Mouse (Mus musculus): ENCODE results near the gene Rhbdd3.

Rhbdd3 gene

GRCm38 (mm10) chr11:5129035-5129480 is 30.3 kb downstream of the Rhbdd3 start:
- DNase-seq (ENCODE audit: low spot score in 2 of 2) = no peak

- no peak for DNase-seq (ENCODE audit: low spot score in 2 of 2)
Observed at GRCm38 (mm10) chr11:5130111-5130665, 31.5 kb downstream of the Rhbdd3 start.

GRCm38 (mm10) chr11:5132751-5133150 is 34.0 kb downstream of the Rhbdd3 start:
- DNase-seq (ENCODE audit: low spot score in 2 of 2) = no peak

- DNase-seq (ENCODE audit: low spot score in 2 of 2) = no peak
Observed at GRCm38 (mm10) chr11:5135914-5136313, 37.2 kb downstream of the Rhbdd3 start.

GRCm38 (mm10) chr11:5138642-5139041 is 39.9 kb downstream of the Rhbdd3 start:
- DNase-seq (ENCODE audit: low spot score in 2 of 2) = no peak

- DNase-seq (ENCODE audit: low spot score in 2 of 2) = no peak
Observed at GRCm38 (mm10) chr11:5139372-5139771, 40.6 kb downstream of the Rhbdd3 start.

- DNase-seq (ENCODE audit: low spot score in 2 of 2) = peak in 1 of 2 experiments; percentile 66
Observed at GRCm38 (mm10) chr11:5140619-5141018, 41.9 kb downstream of the Rhbdd3 start.

- no peak for DNase-seq (ENCODE audit: low spot score in 2 of 2)
Observed at GRCm38 (mm10) chr11:5141252-5141651, 42.5 kb downstream of the Rhbdd3 start.

- no peak for DNase-seq (ENCODE audit: low spot score in 2 of 2)
Observed at GRCm38 (mm10) chr11:5141965-5142364, 43.2 kb downstream of the Rhbdd3 start.

GRCm38 (mm10) chr11:5145600-5145999 is 46.9 kb downstream of the Rhbdd3 start:
- no peak for DNase-seq (ENCODE audit: low spot score in 2 of 2)

GRCm38 (mm10) chr11:5149249-5149648 is 50.5 kb downstream of the Rhbdd3 start:
- peak in 1 of 2 experiments; percentile 40 for DNase-seq (ENCODE audit: low spot score in 2 of 2)

GRCm38 (mm10) chr11:5149955-5150354 is 51.2 kb downstream of the Rhbdd3 start:
- DNase-seq (ENCODE audit: low spot score in 2 of 2) = no peak

GRCm38 (mm10) chr11:5150416-5151246 is 51.9 kb downstream of the Rhbdd3 start:
- peak; percentile 18 to 64 for DNase-seq (ENCODE audit: low spot score in 2 of 2)

- no peak for DNase-seq (ENCODE audit: low spot score in 2 of 2)
Observed at GRCm38 (mm10) chr11:5151247-5151630, 52.5 kb downstream of the Rhbdd3 start.

GRCm38 (mm10) chr11:5151680-5152337 is 53.1 kb downstream of the Rhbdd3 start, which contains the start of gene Emid1:
Gene Emid1 (minus strand): TSS chr11:5152257.
- peak; percentile 20 to 44 for DNase-seq (ENCODE audit: low spot score in 2 of 2)

GRCm38 (mm10) chr11:5154961-5155805 is 56.5 kb downstream of the Rhbdd3 start:
- DNase-seq (ENCODE audit: low spot score in 2 of 2) = no peak
